Mouse (Mus musculus) heart, postnatal 14 days (tissue): ENCODE measurements around the gene Kif1a. TPM values are rescaled to one million over a fixed set of nuclear protein-coding genes. Genes with fewer than 3 reads are reported as not detected.
A peak's percentile ranks its signal among the peaks of the same experiment; 100 is the strongest.

Experiments
- DNase-seq, 2 experiments: peaks; one replicate each; pipeline ENCODE4 v3.0.0; 2021 to 2022
- intact Hi-C: fragments of 180-260 bp; cut with DNase I; formaldehyde crosslinking; loops from one replicate; pipeline ENCODE4 v1.15.1; 2025
- long read RNA-seq, 2 experiments: library from polyadenylated mRNA; stranded (forward); transcript quantifications; one replicate each; pipeline ENCODE4 v2.0.0; 2021
- total RNA-seq, 2 experiments: library from RNA; stranded (reverse); gene quantifications; 2 replicates each; pipeline ENCODE4 v1.2.3; 2021

Gene Kif1a
- total RNA-seq: 1 to 10 TPM; 1.7 to 2.6 TPM
- long read RNA-seq, experiment 1: 0 reads
- long read RNA-seq, experiment 2: 0 reads

GRCm38 (mm10) chr1:93101571-93102061, at the start of gene Kif1a:
Kif1a (minus strand) TSS chr1:93101951.
- DNase-seq: peak; percentile 38 to 39
- intact Hi-C loops: no loop called here

DNA sequence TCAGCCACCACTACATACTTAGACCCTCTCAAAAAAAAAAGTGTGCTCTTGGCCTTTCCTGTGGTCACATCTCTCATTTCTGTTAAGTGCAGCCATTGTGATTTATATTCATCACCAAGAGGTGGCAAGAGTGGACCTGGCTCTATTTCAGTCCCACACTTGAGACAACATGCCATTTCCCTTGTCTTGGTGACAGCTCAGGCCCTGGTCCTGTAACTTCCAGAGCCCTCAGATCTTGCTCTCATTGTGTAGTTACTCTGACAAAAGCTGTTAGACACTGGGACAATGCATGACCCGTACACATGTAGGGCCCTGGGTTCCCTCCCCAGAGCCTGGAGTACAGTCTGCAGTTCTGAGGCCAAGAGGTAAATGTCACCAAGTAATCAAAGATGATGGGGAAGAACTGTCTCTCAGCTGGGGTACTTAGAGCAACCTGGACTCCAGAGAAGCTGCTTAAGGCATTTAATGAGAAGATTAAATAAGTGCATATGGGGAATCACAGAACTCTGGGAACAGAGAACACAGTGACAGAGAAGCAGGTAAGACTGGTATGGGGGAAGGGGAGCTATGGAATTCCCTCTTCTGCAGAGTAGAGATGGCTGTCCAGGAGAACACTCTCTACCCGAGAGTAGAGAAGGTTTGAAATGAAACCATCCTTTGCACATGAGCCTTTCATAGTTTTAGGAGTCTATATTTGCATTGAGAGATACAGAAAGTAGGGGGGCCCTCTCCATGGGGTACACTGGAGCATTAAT, 49.3 kb upstream of the Kif1a start:
- DNase-seq: no peak
- intact Hi-C loops: no loop called here

GRCm38 (mm10) chr1:93144176-93144575, 42.4 kb upstream of the Kif1a start:
- intact Hi-C loops: no loop called here
- DNase-seq: peak in 1 of 2 experiments; percentile 55

GRCm38 (mm10) chr1:93142871-93143270, 41.1 kb upstream of the Kif1a start:
- intact Hi-C loops: no loop called here
- DNase-seq: no peak

- intact Hi-C loops: no loop called here
Observed at GRCm38 (mm10) chr1:93139713-93140112, 38.0 kb upstream of the Kif1a start.

DNA sequence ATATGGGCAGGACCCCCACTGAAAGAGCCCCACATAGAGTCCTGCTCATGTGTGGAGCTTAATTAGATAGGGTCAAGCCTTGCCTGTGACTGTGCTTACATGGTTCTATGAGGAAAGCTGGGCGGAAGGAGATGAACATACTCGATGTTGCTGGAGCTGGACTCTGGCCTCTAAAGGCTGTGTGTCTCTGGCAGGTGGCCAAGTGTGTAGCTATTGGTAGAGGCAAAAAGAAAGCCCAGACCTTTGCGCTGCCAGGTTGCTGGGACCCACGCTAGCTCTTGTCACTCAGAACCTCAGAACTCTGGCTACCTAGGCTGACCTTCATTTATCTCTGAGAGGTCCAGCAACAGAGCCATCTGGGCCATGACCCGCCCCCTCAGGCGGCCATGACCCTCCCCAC, 36.8 kb upstream of the Kif1a start:
- intact Hi-C loops: no loop called here
- peak in 1 of 2 experiments; percentile 28 for DNase-seq

More at GRCm38 (mm10) chr1:93139713-93140112, 38.0 kb upstream of the Kif1a start:
- peak; percentile 22 to 29 for DNase-seq

- intact Hi-C loops: no loop called here
- no peak for DNase-seq
Observed at GRCm38 (mm10) chr1:93135036-93135526, 33.3 kb upstream of the Kif1a start, which contains the start of gene Agxt. Agxt (plus strand) TSS chr1:93135240.

DNA sequence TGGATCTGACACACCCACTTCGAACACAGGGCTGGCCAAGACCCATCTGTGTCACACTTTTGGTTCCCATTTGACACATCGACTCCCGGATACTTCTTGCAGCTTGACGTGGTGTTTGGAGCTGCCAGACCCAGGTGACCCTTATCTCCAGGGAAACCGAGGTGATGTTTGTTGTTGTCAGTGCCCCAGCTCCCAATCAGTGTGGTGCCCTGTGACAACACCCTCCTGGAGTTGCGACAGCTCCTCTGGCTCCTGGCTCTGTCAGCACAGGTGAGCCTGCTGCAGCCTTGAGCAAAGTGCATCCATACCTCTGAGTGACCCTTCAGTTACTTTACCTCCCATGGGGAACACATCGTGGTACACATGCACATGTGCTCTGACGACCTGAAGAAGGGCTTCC, 30.9 kb upstream of the Kif1a start:
- DNase-seq: no peak
- intact Hi-C loops: no loop called here

DNA sequence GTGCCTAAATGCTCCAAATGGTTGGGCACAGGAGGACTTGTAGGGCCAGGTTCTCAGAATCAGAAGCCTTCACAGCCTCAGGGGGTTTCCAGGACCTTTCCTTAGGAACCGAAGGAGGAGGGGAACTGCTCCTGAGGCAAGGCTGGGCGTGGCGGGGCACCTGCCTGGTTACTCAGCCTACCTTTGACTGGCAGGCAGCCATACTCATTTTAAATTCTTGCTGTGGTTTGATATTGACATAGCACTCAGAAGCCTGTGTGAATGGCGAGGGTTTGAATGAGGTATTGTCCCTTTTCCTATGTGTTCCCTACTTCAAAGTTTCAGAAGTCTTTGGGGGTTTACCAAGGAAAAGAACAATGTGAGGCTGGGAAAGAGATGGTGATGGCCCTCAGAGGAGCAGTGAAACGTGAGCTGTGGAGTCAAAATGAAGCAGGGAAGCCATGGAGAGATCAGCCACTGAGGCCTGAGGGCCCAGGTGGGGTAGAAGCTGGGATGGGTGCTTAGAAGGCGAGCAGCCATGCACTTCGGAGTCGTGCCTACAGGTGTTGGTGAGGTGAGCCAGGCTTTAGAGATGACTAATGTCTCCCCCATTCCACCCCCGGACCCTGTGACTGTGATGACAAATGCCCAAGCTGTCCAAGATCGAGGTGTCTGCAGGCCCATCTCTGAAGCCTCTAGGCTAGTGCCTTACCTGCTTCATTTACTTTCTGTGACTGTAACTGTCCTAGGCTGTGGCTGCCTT, 28.7 kb upstream of the Kif1a start:
- DNase-seq: no peak
- intact Hi-C loops: no loop called here

GRCm38 (mm10) chr1:93128710-93129349, 27.1 kb upstream of the Kif1a start:
- intact Hi-C loops: loop anchor here (5.0 kb wide), 1 partner anchor 172 kb away; no protein-coding TSS in a partner anchor
- peak; percentile 58 to 72 for DNase-seq

DNA sequence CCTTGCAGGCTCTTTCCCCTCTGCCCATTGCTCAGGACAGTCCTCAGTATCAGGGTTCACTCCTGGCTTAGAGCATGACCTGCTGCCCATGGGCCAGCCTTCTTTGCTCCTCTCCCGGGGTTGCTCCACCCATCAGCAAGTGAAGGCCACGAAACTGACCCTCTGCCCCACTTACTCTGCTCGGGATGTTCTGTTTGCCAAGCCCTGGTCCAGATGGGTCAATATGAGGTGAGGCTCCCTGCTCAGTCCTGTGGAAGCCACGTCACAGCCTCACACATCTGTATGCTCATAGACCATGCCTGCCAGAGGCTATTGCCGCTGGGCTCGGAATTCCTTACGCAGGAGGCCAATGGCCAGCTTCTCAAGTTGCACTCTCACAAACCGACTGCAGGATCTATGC, 26.5 kb upstream of the Kif1a start:
- intact Hi-C loops: loop anchor here (5.0 kb wide), 1 partner anchor 171 kb away; no protein-coding TSS in a partner anchor
- no peak for DNase-seq

DNA sequence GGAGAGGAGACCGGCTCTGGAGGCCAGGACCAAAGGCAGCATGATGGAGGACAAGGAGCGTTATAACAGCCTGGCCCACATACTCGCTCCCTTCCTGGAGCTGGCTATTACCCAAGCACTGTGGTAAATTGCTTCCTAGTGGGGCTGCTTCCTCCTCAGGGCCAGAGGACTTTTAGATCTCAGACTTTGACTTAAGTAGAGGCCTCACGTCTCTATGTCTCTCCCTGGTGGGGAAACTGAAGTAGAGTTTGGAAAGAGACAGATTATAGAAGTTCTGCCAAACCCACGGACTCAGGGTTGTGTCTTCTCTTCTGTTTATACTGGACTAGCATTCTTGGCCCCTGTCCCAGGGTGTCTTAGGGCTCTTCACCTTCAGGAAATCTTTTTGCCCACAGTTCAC, 23.5 kb upstream of the Kif1a start:
- intact Hi-C loops: loop anchor here (5.0 kb wide), 1 partner anchor 168 kb away; no protein-coding TSS in a partner anchor
- no peak for DNase-seq

DNA sequence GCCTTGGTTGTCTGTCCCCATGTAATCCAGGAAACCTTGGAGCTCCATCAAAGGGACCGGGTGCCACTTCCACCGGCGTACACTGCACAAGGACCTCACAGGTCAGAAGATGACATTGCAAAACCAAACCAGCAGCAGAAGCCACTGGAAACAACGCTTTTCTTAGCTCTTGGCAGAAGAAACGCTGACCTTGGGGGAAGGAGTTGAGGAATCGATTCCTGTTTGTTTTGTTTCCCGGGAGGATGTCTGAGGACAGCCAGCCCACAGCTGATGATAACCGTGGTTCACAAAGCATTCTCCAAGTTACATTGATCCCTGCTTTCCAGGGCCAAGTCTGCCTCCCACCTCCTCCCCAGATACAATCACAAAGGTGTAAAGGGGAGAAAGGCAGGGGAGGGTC, 22.3 kb upstream of the Kif1a start:
- no peak for DNase-seq
- intact Hi-C loops: no loop called here

- intact Hi-C loops: no loop called here
Observed at GRCm38 (mm10) chr1:93123179-93123854, 21.6 kb upstream of the Kif1a start.

GRCm38 (mm10) chr1:93118816-93119215, 17.1 kb upstream of the Kif1a start:
- no peak for DNase-seq
- intact Hi-C loops: loop anchor here (2.0 kb wide), 1 partner anchor 20 kb away; no protein-coding TSS in a partner anchor

More at GRCm38 (mm10) chr1:93123179-93123854, 21.6 kb upstream of the Kif1a start:
- no peak for DNase-seq

DNA sequence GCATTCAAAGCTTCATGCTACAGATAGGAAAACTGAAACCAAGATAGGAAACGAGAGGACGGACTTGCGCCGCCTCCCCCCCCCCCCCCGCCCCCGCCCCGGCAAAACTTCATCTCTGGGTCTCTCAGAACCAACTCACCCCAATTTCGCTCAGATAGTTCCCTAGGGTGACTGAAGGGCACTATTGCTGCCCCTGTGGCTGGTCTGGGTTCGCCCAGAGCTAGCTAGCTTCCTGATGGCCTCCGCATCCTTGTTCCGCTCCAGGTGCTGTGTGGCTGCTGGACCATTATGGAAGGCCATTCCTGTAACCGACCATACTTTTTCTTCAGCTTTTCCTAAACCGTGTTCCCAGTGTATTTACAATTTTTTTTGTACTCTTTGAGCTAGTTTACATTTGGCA, 13.7 kb upstream of the Kif1a start:
- intact Hi-C loops: no loop called here
- DNase-seq: no peak

- intact Hi-C loops: no loop called here
- peak; percentile 47 to 50 for DNase-seq
Observed at GRCm38 (mm10) chr1:93114713-93115463, 13.1 kb upstream of the Kif1a start.

DNA sequence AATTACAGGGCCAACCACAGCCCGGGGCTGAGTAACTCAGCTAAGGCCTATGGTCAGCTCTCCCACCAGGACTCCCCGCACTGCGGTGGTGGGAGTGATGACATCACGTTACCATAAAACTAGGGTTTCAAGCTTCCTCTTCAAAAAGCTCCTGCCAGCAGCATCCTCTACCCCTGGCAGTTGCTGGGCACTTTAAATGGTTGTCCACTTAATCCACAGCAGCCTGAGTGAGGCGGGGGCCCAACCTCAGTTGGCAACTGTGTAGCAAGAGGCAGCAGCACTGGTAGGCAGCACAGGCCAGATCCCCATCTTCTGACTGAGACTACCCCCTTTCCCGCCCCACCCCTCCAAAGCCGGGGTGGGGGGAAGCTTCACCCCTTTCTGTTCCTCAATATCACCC, 949 bp upstream of the Kif1a start:
- DNase-seq: no peak
- intact Hi-C loops: no loop called here
